Mouse (Mus musculus) MEL (cell line): Measurements from ENCODE around the gene Anapc5.

Experiments used
- CHD1 ChIP-seq: IDR thresholded peaks from 2 replicates; pipeline ENCODE4 v1.6.1; 2012; ENCODE audit warnings: low read depth, mild to moderate bottlenecking, inconsistent platforms, low read length, improper control_type of control experiment
- CTCF ChIP-seq, 3 experiments: IDR thresholded peaks in 2 of 3; conservative IDR thresholded peaks in 1 of 3; 2 replicates each; pipeline ENCODE4 v1.5.1; 2011 to 2012; ENCODE audit warnings: low read length in 3 of 3, low read depth in 2 of 3, mild to moderate bottlenecking in 2 of 3, improper control_type of control experiment in 1 of 3, inconsistent platforms in 1 of 3, mixed read lengths in 1 of 3, moderate library complexity in 1 of 3; ENCODE audit not compliant: control insufficient read depth in 1 of 3, insufficient read depth in 1 of 3, poor library complexity in 1 of 3, severe bottlenecking in 1 of 3
- KAT2A ChIP-seq: conservative IDR thresholded peaks from 2 replicates; pipeline ENCODE4 v1.6.1; 2012; ENCODE audit warnings: low read depth, low read length, improper control_type of control experiment, inconsistent platforms
- MAX ChIP-seq: IDR thresholded peaks from 2 replicates; pipeline ENCODE4 v1.6.1; 2011; ENCODE audit warnings: low read length, improper control_type of control experiment
- MXI1 ChIP-seq: IDR thresholded peaks from 2 replicates; pipeline ENCODE4 v1.6.1; 2011; ENCODE audit warnings: mild to moderate bottlenecking, low read depth, low read length, improper control_type of control experiment
- POLR2A ChIP-seq, 2 experiments: IDR thresholded peaks; 2 replicates each; pipeline ENCODE4 v1.6.1; 2011 to 2012; ENCODE audit warnings: low read length in 2 of 2, mild to moderate bottlenecking in 2 of 2, control low read depth in 1 of 2, improper control_type of control experiment in 1 of 2, low read depth in 1 of 2, moderate library complexity in 1 of 2; ENCODE audit not compliant: control insufficient read depth in 1 of 2, insufficient read depth in 1 of 2, poor library complexity in 1 of 2
- POLR2AphosphoS2 ChIP-seq: IDR thresholded peaks from 2 replicates; pipeline ENCODE4 v1.6.1; 2011; ENCODE audit warnings: low read length, improper control_type of control experiment
- ZKSCAN1 ChIP-seq: IDR thresholded peaks from 2 replicates; pipeline ENCODE4 v1.6.1; 2012; ENCODE audit warnings: low read depth, mild to moderate bottlenecking, inconsistent platforms, low read length, improper control_type of control experiment, moderate library complexity
- ZMIZ1 ChIP-seq: IDR thresholded peaks from 2 replicates; pipeline ENCODE4 v1.6.1; 2012; ENCODE audit warnings: low read depth, mild to moderate bottlenecking, inconsistent platforms, low read length, improper control_type of control experiment, moderate library complexity

GRCm38 (mm10) chr5:122756144-122756543, 65.0 kb downstream of the Anapc5 start:
- TF ChIP-seq MXI1 = no peak
- no peak for TF ChIP-seq MAX
- no peak for TF ChIP-seq POLR2A (IDR thresholded peaks at IDR 0.05; ENCODE audit: control insufficient read depth in 1 of 2, insufficient read depth in 1 of 2, low read depth in 1 of 2, low read length in 2 of 2, poor library complexity in 1 of 2)
- TF ChIP-seq ZMIZ1 = no peak
- no peak for TF ChIP-seq CHD1
- no peak for TF ChIP-seq CTCF (IDR thresholded peaks at IDR 0.05 in 2 of 3, conservative IDR thresholded peaks at IDR 0.05 in 1 of 3; ENCODE audit: control insufficient read depth in 1 of 3, insufficient read depth in 1 of 3, low read depth in 2 of 3, low read length in 3 of 3, poor library complexity in 1 of 3, severe bottlenecking in 1 of 3)
- TF ChIP-seq POLR2AphosphoS2 = no peak
- no peak for TF ChIP-seq ZKSCAN1
- TF ChIP-seq KAT2A = no peak
